Mouse (Mus musculus) small intestine, adult 2 months (tissue): ENCODE results near the gene Mettl24.

ENCODE experiments used
- CTCF ChIP-seq: fragments of 200-500 bp; IDR thresholded peaks from 2 replicates; pipeline ENCODE4 v1.5.1; 2012; ENCODE audit warnings: low read depth, mild to moderate bottlenecking, control low read depth, inconsistent platforms, low read length, moderate library complexity, mixed read lengths; ENCODE audit not compliant: insufficient replicate concordance, insufficient read length; ENCODE audit errors: extremely low read depth
- POLR2A ChIP-seq: fragments of 200-500 bp; IDR thresholded peaks from 2 replicates; pipeline ENCODE4 v1.6.1; 2012; ENCODE audit warnings: low read depth, mild to moderate bottlenecking, control low read depth, inconsistent platforms, low read length, moderate library complexity

DNA sequence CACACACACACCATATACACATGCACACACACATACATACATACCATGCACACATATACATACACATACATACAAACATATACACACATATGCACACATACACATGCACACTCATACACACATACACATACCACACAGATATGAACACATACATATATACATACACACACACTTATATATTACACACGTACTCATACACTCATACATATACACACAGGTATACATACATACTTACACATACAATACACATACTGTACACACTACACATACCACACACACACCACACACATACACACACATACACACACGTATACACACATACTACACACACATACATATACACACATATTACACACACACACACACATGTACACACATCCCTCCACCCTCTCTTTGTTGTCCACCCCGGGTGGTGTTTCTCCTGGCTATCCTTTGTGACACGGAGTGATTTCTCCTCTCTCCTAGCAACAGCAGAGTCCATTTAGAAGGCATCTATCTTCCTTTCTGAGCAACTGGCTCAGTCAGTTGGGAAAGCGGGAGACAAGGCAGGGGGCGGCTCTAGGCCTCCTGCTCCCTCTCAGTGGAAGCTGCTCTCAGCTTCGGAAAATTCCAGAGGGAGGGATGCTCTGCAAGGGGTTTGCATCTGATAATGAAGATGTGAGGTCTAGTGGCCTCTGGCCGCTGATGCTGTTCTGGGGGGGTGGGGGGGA is 10.3 kb upstream of the Mettl24 start:
- no peak for TF ChIP-seq CTCF
- TF ChIP-seq POLR2A: no peak
